Mouse (Mus musculus) G1E (cell line): Measurements from ENCODE around the gene Slc50a1.

Experiments used
- CTCF ChIP-seq: IDR thresholded peaks from 2 replicates; pipeline ENCODE4 v1.5.1; 2012; ENCODE audit warnings: low read depth, low read length, inconsistent platforms, mixed read lengths
- POLR2AphosphoS5 ChIP-seq: IDR thresholded peaks from 2 replicates; pipeline ENCODE4 v1.6.1; 2012; ENCODE audit warnings: low read depth, low read length, inconsistent platforms; ENCODE audit not compliant: insufficient replicate concordance

GRCm38 (mm10) chr3:89270891-89271290, 521 bp upstream of the Slc50a1 start:
- TF ChIP-seq CTCF: no peak
- TF ChIP-seq POLR2AphosphoS5: no peak
